Mouse (Mus musculus) gastrocnemius, postnatal 36 days (tissue): ENCODE data around the gene Pard3b. TPM values are rescaled to one million over a fixed set of nuclear protein-coding genes. Genes with fewer than 3 reads are reported as not detected.

Experiments
- DNase-seq, 2 experiments: peaks; one replicate each; pipeline ENCODE4 v3.0.0; 2022
- intact Hi-C: fragments of 180-260 bp; cut with DNase I; formaldehyde crosslinking; loops from one replicate; pipeline ENCODE4 v1.15.1; 2025
- total RNA-seq, 2 experiments: library from RNA; stranded (reverse); gene quantifications; 2 replicates each; pipeline ENCODE4 v1.2.3; 2021

The Pard3b gene
- total RNA-seq, 2 experiments from 2014 or later = 5.0 to 5.1 TPM

- DNase-seq = no peak
- intact Hi-C loops = no loop called here
Observed at GRCm38 (mm10) chr1:61742831-61743230, 104.2 kb downstream of the Pard3b start.

- intact Hi-C loops = no loop called here
- no peak for DNase-seq
Observed at GRCm38 (mm10) chr1:61747481-61747880, 108.9 kb downstream of the Pard3b start.

GRCm38 (mm10) chr1:61751008-61751407, 112.4 kb downstream of the Pard3b start:
- intact Hi-C loops = no loop called here
- DNase-seq = no peak

GRCm38 (mm10) chr1:61756771-61757170, 118.1 kb downstream of the Pard3b start:
- intact Hi-C loops = no loop called here
- DNase-seq = no peak

- intact Hi-C loops = loop anchor here (2.0 kb wide), 3 partner anchors 394 to 590 kb away; no protein-coding TSS in a partner anchor
- DNase-seq = peak; percentile 17 to 49
Observed at GRCm38 (mm10) chr1:61771213-61771612, 132.6 kb downstream of the Pard3b start.

- intact Hi-C loops = no loop called here
Observed at GRCm38 (mm10) chr1:61778731-61779130, 140.1 kb downstream of the Pard3b start.

GRCm38 (mm10) chr1:61779906-61780305, 141.3 kb downstream of the Pard3b start:
- intact Hi-C loops = no loop called here
- DNase-seq = no peak

More at GRCm38 (mm10) chr1:61778731-61779130, 140.1 kb downstream of the Pard3b start:
- DNase-seq = no peak

GRCm38 (mm10) chr1:61796296-61796695, 157.7 kb downstream of the Pard3b start:
- intact Hi-C loops = no loop called here
- no peak for DNase-seq

GRCm38 (mm10) chr1:61820213-61820612, 181.6 kb downstream of the Pard3b start:
- DNase-seq = no peak
- intact Hi-C loops = no loop called here

GRCm38 (mm10) chr1:61825560-61826191, 187.1 kb downstream of the Pard3b start:
- intact Hi-C loops = no loop called here
- no peak for DNase-seq

GRCm38 (mm10) chr1:61837006-61837544, 198.5 kb downstream of the Pard3b start:
- DNase-seq = no peak
- intact Hi-C loops = no loop called here

GRCm38 (mm10) chr1:61846606-61847005, 208.0 kb downstream of the Pard3b start:
- DNase-seq = no peak
- intact Hi-C loops = no loop called here

GRCm38 (mm10) chr1:61849029-61849714, 210.5 kb downstream of the Pard3b start:
- DNase-seq = no peak
- intact Hi-C loops = no loop called here

GRCm38 (mm10) chr1:61850471-61850870, 211.8 kb downstream of the Pard3b start:
- intact Hi-C loops = no loop called here
- no peak for DNase-seq

- intact Hi-C loops = no loop called here
- DNase-seq = no peak
Observed at GRCm38 (mm10) chr1:61851176-61851575, 212.6 kb downstream of the Pard3b start.

- intact Hi-C loops = no loop called here
- no peak for DNase-seq
Observed at GRCm38 (mm10) chr1:61867286-61868082, 228.9 kb downstream of the Pard3b start.

- DNase-seq = no peak
- intact Hi-C loops = no loop called here
Observed at GRCm38 (mm10) chr1:61874875-61875274, 236.3 kb downstream of the Pard3b start.

GRCm38 (mm10) chr1:61879706-61880470, 241.3 kb downstream of the Pard3b start:
- intact Hi-C loops = no loop called here

GRCm38 (mm10) chr1:61896048-61896447, 257.4 kb downstream of the Pard3b start:
- intact Hi-C loops = no loop called here
- peak; percentile 19 to 23 for DNase-seq

More at GRCm38 (mm10) chr1:61879706-61880470, 241.3 kb downstream of the Pard3b start:
- DNase-seq = no peak
